Mouse (Mus musculus) heart, adult 11 months (tissue): ENCODE data around the gene Ddx58.

ENCODE experiments used
- DNase-seq: peaks from one replicate; pipeline ENCODE4 v3.0.0; 2022

Gene Ddx58

DNA sequence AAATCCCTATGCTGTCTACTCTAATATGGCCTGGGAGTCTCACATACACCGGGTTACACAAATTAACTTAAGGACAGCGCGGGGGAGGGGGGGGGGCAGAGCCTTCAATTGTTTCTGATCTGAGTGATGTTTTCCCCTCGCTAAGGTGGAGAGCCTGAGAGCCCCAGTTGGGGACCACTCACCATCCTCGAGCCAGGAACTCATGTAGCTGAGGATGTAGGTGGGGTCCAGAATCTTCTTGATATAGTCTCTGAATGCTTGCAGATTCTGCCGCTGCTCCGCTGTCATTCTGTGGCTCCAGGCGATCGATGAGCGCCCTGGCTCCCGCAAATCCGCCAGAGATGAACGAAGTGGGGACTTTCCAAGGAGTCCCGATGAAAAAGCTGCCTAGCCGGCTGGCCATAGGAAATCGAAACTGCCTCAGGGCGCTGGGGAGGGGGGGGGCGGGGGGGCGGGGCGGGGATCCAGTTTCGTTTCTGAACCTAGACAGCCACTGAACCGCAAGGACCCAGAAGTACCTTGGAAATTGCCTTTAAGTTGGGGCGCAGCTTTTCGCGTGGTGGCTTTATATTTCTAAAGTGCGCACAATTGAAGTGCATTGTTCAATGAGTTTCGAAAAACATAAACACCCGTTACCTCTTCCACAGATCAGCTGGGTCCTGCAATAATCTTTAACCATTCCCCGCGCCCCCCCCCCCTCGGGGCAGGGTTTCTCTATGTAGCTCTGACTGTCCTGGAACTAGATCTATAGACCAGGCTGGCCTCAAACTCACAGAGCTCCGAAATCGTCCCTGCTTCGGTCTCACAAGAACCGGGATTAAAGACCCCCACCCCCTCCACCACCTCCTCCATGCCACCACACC, at the start of gene Ddx58:
Ddx58 (minus strand) TSS at position 420 of the 863 bp plus-strand sequence.
- DNase-seq, result peak; percentile 96

DNA sequence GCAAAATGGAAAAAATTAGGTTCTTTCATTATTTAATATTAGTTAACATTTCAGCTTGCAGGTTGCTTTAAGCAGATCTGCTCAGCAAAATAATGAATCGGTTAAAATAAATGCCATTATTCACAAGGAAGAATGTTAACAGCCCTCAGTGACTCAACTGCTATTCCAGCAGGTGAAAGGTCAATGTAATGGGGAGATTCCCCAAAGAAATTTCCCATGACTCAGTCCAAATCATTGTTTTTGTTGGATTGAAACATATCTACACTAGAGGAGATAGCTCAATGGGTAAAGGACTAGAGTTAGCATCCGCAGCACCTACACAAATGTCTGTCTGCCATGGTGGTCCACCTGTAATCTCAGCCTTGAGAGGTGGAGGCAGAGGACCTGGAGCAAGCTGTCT, 49.4 kb upstream of the Ddx58 start:
- DNase-seq, result peak; percentile 65

DNA sequence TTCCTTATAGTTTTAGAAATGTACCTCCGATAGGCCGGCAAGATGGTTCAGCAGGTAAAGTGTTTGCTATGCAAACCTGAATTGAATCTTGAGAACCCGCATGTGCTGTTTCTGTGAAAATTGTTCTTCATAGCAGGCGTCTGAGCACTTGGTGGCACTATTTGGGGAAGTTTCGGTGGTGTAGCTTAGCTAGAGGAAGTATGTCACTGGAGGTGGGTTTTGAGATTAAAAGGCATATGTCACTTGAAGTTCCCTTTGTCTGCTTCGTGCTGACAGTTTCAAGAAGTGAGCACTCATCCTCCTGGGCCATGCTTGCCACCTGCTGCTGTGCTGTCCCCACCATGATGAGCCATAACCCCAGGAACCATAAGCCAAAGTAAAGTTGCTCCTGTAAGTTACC, 47.8 kb upstream of the Ddx58 start:
- peak; percentile 56 for DNase-seq

DNA sequence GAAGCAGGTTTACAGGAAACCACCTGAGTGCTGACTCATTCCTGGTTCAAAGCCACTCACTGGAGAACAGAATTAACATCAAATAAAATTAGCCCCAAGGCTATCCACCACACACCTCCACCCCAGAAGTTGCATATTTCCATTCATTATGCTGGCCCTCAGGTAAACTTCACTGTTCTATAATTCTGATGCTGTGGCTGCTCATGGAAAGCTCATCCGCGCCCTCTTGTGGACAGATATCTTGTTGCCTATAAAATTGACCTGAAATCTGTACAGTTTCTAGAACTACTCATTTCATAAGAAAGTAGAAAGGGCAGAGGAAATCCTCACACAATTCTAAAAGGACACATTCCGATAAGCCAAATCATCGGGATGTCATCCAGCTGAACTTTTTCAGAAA, 46.0 kb upstream of the Ddx58 start:
- DNase-seq, result peak; percentile 85

DNA sequence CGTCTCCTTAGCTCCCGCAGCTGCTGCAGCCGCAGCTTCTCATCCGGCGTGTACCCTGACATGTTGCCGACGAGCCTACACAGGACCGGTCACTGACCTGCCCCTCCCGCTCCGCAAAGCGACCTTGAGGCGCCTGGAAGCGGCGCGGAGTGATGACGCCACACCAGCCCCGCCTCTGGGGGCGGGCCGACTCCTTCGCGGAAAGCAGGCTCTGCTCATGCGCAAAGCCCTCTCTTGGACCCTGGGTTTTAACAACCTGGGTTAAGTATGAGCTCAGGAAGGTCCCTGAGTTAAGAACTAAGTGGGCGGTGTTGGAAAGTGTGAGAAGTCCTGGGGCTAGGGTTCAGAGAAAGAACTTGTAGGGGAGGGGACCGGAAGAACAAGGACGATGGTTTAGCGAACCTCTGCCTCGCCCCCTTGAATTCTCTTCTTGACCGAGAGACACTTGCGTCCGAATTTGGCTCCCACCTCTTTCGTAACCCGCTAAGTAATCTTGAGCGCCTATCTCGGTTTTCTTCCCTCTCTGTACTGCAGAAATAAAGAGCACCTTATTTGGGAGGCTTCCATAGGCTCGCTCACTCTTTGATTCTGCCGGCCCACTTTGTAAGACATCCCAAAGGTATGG, 39.8 kb upstream of the Ddx58 start, which contains the start of gene Ndufb6:
Ndufb6 (minus strand) TSS at position 146 of the 625 bp plus-strand sequence.
- peak; percentile 99 for DNase-seq

DNA sequence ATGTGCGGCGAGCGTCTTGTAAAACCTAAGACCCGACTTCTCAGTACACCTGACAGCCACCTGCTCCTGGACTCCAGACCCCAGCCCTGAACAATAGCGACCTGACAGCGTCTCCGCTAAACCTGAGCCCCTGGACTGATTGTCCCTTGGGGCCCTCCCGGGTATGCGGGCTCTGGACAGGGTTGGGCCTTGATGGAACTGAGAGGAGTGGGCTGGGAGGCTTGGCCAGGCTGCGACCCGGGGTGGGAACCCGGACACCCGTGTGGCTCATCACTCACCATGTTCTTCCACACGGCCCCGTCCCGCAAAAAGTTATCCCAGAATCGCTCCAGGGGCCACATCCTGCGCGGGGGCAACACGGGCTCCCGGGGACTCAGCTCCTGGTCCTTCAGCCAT, 39.2 kb upstream of the Ddx58 start:
- DNase-seq, result no peak

DNA sequence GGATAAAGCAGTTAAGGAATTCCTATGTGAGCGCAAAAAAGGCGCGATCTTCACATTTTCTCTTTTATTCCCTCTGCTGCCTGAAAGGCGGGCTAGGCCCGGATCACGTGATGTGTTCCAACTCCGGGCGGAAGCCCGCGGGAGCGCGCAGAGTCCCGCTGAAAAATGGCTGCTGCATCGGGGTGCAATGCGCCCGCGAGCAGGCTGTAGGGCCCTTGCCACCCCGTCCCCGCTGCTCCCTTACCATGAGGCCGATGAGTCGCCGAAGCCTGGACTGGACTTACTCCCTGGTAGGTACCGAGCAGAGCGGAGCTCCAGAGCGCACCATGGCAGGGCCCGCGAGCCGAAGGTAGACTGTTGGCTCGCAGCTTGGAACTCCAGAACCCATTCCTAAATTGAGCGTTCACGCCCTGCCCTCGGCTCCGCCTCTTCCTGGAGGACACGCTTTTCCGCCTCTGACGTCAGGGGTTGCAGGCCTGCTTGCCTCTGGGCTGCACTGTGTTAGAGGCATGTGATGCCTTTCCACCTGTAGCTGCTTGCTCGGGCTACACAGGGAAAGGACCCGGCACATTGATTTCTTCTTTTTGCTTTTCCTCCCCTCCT, 29.9 kb upstream of the Ddx58 start, which contains the start of the genes Smim27 and Topors:
Smim27 (plus strand) TSS at position 150 of the 603 bp plus-strand sequence.
Topors (minus strand) TSS at position 421 of the 603 bp plus-strand sequence.
- peak; percentile 100 for DNase-seq

DNA sequence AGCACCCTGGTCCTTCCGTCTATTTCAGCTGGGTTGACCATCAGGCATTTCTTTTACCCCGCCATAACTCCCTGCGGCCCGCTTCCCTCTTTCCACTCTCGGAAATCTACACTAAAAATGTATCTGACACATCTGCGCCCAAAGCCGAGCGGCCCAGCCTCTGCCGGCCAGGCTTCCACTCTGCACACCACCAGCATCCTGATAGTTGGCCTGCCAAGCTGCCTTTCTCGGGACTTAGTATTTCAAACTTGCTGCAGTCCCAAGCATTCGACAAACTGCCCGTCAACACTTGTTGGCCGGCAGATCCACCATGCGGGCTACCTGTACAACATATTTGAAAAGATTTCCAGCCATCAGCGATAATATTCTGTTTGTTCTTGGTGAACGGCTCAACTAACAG, 29.2 kb upstream of the Ddx58 start:
- DNase-seq, result no peak

DNA sequence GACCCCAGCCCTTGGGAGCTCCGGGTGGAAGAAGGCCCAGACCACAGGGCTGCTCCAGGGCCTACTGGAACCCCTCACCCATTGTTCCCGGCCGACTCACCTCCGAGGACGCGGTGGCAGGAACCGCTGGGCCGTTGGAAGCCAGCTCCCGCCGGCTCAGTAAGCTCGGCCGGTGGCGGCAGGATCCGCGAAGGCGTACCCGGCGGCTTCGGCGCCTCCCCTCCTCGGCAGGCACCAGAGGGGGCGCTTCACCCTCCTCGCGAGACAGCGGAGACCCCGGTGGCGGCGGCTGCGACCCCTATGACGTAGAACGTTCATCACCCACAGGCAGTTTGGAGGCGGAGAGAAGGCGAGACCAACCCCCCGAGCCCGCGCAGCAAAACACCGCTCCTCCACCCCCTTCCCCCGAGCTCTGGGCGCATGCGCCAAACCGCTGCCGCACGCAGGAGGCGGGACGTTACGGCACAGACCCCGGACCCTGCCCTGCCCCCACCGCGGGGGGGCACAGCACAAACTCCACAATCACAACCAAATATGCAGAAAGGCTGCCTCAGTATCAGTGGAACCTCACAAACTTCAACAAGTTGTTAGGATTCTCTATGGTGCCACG, 28.7 kb upstream of the Ddx58 start:
- peak; percentile 99 for DNase-seq

DNA sequence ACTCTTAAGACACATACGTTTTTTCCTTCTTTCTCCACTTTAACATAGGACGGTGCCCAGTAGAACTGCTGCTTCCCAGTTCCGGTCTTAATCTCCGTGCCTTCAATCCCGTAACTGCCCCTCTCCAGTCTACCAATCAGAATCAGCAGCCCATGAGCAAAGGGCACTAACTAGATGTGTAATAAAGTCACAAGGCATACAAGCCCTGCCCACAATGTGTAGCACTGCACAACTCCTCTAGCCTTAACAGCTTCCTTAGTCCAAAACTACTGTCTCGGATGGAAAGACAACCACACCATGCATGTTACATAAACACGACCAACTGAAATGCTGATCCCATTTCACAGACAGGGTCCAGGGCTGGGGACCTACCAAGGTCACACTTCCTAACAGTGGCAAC, 28.1 kb upstream of the Ddx58 start:
- DNase-seq, result no peak

DNA sequence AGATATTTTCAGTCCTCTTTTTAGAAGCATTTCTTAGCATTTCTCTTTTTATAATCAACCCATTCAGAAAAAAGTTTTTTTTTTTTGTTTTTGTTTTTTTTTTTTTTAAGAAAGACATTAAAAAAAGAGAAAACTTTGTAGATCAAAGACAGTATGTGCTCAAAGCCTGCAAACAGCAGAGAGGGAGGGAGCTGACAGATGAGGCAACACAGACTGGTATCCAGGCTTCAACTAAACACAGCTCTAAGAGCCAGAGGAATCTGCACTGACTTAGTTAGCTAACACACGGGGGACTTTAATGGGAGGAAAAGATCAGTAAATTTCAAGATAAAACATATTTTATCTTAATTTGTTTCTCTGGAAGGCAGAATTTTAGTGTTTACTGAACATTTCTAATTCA, 24.7 kb upstream of the Ddx58 start:
- DNase-seq, result no peak

DNA sequence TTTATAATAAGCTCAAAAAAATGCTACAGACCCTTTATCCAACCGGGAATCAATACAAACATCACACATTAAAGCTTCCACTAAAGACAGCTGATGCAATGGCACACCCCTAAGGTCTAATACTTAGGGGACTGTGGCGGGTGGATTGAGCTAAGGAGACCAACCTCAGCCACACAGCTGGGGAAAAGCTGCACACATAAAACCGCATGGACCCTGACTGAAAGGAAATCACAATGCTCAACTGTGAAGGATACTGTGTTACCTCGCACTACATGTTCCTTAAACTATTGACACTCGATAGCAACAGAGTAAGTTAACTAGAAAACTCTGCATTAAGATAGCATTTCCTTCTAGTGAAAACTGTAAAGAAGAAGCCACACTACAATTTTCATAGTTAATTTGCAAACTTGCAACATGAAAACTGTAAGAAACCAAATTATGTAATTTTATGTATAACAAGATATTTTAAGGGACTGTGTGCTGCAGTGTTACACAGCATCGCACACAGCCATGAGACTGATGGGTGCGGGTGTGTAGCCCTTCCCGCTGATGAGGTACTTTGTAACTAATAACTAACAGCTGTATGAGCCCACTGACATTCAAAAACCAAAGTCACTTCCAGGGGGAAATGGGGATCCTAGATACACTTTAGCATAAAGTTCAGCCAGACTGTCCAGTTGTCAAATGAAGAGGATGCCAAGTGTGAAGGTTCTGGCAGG, 14.9 kb upstream of the Ddx58 start:
- peak; percentile 79 for DNase-seq

DNA sequence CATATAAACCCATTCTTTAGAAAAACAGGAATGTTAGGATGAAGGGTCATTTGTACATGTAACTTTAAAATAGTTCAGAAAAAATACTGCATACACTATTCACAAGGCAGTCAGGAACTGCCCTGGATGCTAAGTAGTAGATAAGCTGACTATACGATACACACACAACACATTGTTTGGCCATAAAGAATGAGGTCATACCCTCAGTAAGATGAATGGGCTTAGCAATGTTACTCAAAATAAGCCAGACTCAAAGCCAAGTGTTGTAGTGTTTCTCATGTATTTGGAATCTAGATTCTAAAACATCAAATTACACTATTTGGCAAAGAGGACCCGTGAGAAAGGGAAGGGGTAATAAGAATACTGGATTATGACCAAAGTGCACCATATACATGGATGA, 14.1 kb upstream of the Ddx58 start:
- no peak for DNase-seq

DNA sequence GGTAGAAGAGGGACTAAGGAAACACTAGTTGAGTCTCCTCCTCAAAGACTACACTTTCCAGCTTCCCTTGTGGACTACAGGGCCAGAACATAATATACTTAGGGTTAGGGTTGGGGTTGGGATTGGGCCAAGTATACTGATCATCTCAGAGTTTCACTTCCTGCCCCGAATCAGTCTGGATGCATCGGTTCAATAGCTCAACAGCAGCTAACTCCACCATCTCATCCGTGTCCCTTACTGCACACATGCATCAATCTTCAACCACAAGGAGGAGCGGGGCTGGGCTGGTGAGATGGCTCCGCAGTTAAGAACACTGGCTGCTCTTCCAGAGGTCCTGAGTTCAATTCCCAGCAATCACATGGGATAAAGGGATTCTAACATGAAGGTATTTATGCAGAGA, 11.4 kb upstream of the Ddx58 start:
- DNase-seq, result peak; percentile 85

DNA sequence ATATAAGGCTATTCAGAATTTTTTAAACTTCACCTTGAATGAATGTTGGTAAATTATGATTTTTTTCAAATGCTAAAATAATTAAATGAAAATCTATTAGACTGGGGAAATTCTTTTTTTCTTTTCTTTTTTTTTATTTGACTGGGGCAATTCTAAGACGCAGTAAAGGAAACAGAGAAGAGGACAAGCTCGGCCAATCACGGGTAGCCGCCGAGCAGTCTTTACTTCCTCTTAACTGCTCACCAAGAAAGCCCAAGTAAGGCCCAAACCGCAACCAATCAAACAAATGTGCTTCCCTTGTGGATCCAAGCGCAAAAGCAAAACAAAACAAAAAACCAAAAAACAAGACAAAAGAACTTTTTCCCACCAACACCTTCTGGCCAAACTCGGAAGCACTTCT, 4.4 kb upstream of the Ddx58 start:
- DNase-seq, result peak; percentile 91

DNA sequence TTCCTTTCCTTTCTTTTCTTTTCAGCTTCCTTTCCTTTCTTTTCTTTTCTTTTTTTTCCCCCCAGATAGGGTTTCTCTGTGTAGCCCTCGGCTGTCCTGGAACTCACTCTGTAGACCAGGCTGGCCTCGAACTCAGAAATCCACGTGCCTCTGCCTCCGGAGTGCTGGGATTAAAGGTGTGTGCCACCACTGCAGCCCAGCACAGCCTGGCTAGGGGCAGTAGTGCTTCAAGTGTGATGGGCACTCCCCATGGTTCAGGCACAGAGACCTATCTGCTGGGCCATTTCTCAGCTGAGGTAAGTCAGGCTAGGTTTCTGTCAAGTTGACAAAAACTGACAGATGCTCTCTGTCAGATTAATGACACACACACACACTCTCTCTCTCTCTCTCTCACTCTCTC, 3.4 kb upstream of the Ddx58 start:
- peak; percentile 84 for DNase-seq

DNA sequence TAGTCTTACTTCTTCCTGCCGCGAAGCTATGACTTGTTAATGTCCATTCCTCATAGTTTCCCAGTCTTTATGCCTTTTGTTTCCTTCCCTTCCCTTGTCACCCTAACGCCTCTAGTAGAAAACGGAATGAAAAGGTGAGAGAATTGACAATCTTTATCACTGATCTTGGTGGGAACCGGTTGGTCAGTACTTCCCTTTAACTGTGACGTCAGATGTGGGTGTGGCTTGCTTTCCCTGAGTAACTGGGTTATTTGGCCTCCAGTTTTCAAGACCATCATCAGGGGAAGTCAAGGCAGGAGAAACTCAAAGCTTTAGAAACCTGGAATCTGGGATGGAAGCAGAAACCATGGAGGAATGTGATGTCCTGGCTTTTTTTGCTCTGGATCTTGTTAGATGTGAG, 2.3 kb upstream of the Ddx58 start:
- DNase-seq, result peak; percentile 29

DNA sequence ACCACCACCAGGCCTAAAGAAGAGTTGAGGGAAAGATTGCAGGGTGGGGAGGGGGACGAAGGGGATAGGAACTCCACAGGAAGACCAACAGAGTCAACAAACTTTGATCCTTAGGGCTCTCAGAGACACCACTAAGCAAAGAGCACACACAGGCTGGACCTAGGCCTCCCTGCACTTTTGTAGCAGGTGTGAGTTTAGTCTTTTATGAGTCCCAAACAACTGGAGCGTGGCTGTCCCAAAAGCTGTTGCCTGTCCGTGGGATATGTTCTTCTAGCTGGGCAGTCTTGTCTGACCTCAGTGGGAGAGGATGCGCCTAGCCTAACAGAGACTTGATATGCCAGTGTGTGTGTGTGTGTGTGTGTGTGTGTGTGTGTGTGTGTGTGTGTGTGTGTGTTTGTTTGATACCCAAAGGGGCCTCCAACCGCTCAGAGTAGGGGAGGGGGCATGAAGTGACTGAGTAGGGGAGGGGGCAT, 680 bp upstream of the Ddx58 start:
- peak; percentile 76 for DNase-seq

DNA sequence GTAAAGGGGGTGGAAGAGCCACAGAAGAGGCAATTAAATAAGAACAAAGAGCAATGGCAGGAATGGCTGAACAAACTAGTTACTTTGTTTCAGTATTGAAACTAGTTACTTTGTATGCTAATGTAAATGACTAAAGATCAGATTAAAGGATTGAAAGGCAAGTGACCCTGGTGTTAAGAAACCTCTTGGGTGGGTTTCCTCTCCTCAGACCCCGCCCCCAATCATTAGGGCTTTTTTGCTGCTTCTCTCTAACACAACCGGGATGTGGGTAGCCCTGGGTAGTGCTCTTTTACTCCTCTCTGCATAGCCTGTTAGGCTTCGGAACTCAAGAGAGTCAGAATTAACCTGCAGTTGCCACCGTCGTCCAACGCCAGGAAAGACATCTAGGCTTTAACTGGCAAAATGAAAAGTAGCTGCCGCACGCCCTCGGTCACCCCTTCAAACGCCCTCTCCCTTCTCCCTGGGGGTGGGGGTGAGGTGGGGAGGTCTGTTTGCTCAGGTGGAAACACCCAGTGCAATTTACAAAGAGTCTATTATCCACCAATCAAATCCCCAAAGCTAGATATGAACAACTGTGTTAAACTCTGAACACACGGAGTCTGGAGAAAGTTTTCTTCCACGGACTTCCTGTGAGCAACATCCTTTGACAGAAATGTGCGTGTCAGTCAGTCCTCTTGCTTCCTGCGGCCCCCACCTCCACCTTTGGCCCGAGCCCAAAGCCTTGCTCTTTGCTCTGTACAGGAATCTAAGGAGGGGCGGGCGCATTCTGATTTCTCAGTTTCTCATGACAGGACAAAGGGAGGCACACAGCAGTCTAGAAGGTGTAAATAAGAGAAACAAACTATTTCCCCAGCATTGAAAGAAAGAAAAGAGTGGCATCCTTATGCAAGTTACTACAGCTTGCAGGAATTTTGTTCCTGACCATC, 882 bp downstream of the Ddx58 start:
- peak; percentile 96 for DNase-seq

DNA sequence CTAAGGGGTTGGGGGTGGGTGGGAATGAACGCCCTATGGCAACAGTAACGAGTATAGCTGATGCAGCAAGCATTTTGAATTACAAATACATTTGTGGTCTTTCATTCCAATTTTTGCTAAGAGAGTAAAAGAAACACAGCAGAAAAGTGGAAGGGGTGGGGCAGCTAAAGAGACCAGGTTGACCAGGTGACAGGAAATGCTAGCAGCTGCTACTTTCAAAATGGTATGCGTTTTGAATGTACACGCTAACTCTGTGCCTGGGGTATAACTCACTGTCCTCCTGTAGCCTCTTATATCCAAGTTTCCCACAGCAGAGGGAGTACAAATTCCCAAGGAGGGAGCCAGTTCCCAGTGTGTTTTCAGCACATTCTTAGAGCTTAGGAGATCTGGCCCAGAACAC, 2.8 kb downstream of the Ddx58 start:
- DNase-seq, result no peak

DNA sequence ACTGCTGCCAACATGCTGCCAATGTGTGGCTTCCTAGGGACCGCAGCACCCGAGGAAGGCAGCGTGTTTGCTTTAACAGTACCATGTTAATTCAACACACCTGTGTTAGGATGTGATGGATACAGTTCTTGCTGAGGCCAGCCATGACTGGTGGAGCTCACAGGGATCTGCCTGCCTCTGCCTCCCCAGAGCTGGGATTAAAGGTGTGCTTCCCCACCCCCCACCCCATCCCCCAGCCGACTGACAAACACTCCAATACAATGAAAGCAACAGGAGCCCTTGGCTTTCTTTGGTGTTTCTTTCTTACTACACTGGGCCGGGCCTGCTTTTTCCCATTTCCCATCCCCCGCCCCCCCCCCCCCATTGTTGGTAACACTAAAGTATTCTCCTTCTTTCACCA, 5.4 kb downstream of the Ddx58 start:
- peak; percentile 42 for DNase-seq
